Comparison of ENCODE assay signal across 8 mouse cellular contexts in genomic region chr5:64805131-64805872, GRCm38 (mm10). TPM values are rescaled to one million over a fixed set of nuclear protein-coding genes. Genes with fewer than 3 reads are reported as not detected.
DNase-seq lines count a peak whose midpoint lies in the region; ATAC-seq lines count a peak whose summit lies in the region.

No protein-coding gene starts in this region.

- H3K27ac ChIP-seq in kidney, embryonic 15.5 days, result peak overlapping the region; percentile 93
- H3K27ac ChIP-seq in hindbrain, embryonic 12.5 days, result peak overlapping the region; percentile 90
- H3K27ac ChIP-seq in midbrain, embryonic 15.5 days, result peak overlapping the region; percentile 66

- peak overlapping the region; percentile 92 for H3K4me3 ChIP-seq in kidney, embryonic 15.5 days (replicated peaks)
- peak overlapping the region; percentile 85 for H3K4me3 ChIP-seq in hindbrain, embryonic 12.5 days
- H3K4me3 ChIP-seq in midbrain, embryonic 15.5 days, result peak overlapping the region; percentile 27

- H3K9ac ChIP-seq in kidney, embryonic 15.5 days, result peak overlapping the region; percentile 52
- peak overlapping the region; percentile 59 for H3K9ac ChIP-seq in hindbrain, embryonic 12.5 days
- H3K9ac ChIP-seq in midbrain, embryonic 15.5 days, result peak overlapping the region; percentile 15; the same call in 1 of the 2 replicates

- peak overlapping the region; percentile 82 for H3K4me2 ChIP-seq in kidney, embryonic 15.5 days
- H3K4me2 ChIP-seq in hindbrain, embryonic 12.5 days (replicated peaks), result peak overlapping the region; percentile 72
- peak overlapping the region; percentile 81 for H3K4me2 ChIP-seq in midbrain, embryonic 15.5 days

- ATAC-seq in kidney, embryonic 15.5 days (replicated peaks; ENCODE audit: low FRiP score), result no peak
- ATAC-seq in hindbrain, embryonic 12.5 days (ENCODE audit: low FRiP score), result no peak
- ATAC-seq in midbrain, embryonic 15.5 days (replicated peaks), result no peak

- H3K27me3 ChIP-seq in kidney, embryonic 15.5 days, result no peaks in the 10 kb centered on the region
- H3K27me3 ChIP-seq in hindbrain, embryonic 12.5 days, result no peaks in the 10 kb centered on the region
- H3K27me3 ChIP-seq in midbrain, embryonic 15.5 days (replicated peaks), result no peaks in the 10 kb centered on the region

- no peak for DNase-seq in kidney, adult 11 months
- peak; percentile 19 for DNase-seq in T-cell, adult 2 months (ENCODE audit: low spot score)
- no peak for DNase-seq in adrenal gland, postnatal 36 days
- no peak for DNase-seq in spleen, postnatal 10 days (ENCODE audit: low spot score in 2 of 2)
- no peak for DNase-seq in kidney, adult 18-20 months

- peaks cover 10% of the 10 kb centered on the region for H3K36me3 ChIP-seq in kidney, embryonic 15.5 days
- H3K36me3 ChIP-seq in hindbrain, embryonic 12.5 days, result no peaks in the 10 kb centered on the region
- H3K36me3 ChIP-seq in midbrain, embryonic 15.5 days (replicated peaks), result no peaks in the 10 kb centered on the region

- H3K4me1 ChIP-seq in kidney, embryonic 15.5 days, result peaks cover 58% of the 10 kb centered on the region
- peaks cover 46% of the 10 kb centered on the region for H3K4me1 ChIP-seq in hindbrain, embryonic 12.5 days
- peaks cover 28% of the 10 kb centered on the region for H3K4me1 ChIP-seq in midbrain, embryonic 15.5 days

- no peaks in the 10 kb centered on the region for H3K9me3 ChIP-seq in kidney, embryonic 15.5 days (replicated peaks)
- no peaks in the 10 kb centered on the region for H3K9me3 ChIP-seq in hindbrain, embryonic 12.5 days (replicated peaks)
- H3K9me3 ChIP-seq in midbrain, embryonic 15.5 days, result no peaks in the 10 kb centered on the region

- whole genome bisulfite sequencing in kidney, embryonic 15.5 days, result 2% methylated on average over 7 of the region's 7 CpGs
- WGBS in hindbrain, embryonic 12.5 days, result 3% methylated on average over 7 of the region's 7 CpGs
- WGBS in midbrain, embryonic 15.5 days, result 5% methylated on average over 7 of the region's 7 CpGs

RNA-seq across cellular contexts. Expression of gene Klf3, which starts 2.1 kb away (rescaled TPM):
- polyA plus RNA-seq in kidney, embryonic 15.5 days (2015; fragmentation: Nextera tagmentation; extraction: Ambion mirVana), result 62.2 and 63.6 TPM in 2 replicates
- polyA plus RNA-seq in hindbrain, embryonic 12.5 days (2016; fragmentation: Nextera tagmentation; extraction: Ambion mirVana), result 44.6 and 50.7 TPM in 2 replicates
- 24.6 and 27.7 TPM in 2 replicates for polyA plus RNA-seq in midbrain, embryonic 15.5 days (2015; fragmentation: Nextera tagmentation; extraction: Ambion mirVana)
- 10 to 100 TPM; 56.1 to 68.3 TPM for total RNA-seq in adrenal gland, postnatal 36 days (2021)

Comparison
In these comparisons a context has a peak if more than half of its experiments do, and no peak if none do; other contexts are left out.
1. H3K4me3 ChIP-seq: peak in every context shown above with its lines; median percentile 92 in kidney, embryonic 15.5 days; 85 in hindbrain, embryonic 12.5 days; 27 in midbrain, embryonic 15.5 days.